Mouse (Mus musculus) liver, embryonic 14.5 days (tissue): ENCODE measurements around the gene Slc37a4.
"Not testable (repeated sequence)": the region's sequence is repeated elsewhere in the genome, so short reads cannot be mapped to it uniquely, and the experiment has no call there.

ENCODE experiments used
- CTCF ChIP-seq: IDR thresholded peaks from 2 replicates; pipeline ENCODE4 v1.5.1; 2016; ENCODE audit warnings: antibody characterized with exemption, low read depth, control low read depth
- EP300 ChIP-seq: IDR thresholded peaks from 2 replicates; pipeline ENCODE4 v1.6.1; 2016; ENCODE audit warnings: antibody characterized with exemption, low read depth

- TF ChIP-seq CTCF, EP300: not testable (repeated sequence)
Measured at GRCm38 (mm10) chr9:44419730-44420129, 23.1 kb downstream of the Slc37a4 start.
